10 mouse cellular contexts compared by ENCODE assay signal in the genomic region with DNA sequence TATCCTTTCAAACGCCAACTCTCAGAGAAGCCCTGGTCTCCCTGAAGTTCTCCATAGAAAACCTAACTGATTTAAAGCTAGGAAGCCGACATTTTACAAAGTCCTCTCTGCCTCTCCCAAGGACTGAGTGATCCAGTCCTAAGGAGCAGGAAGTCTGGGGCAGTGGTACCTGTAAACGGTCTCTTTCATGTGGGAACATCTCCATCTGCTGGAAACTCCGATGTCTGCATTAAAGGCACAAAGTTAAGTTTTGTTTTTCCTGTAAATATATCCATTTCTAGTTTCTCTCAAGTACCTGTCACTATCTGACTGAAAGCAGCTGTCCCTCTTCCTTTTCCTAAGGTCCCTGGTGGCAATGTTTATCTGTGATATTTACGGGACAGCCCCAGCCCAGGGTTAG.
DNase-seq lines count a peak whose midpoint lies in the region; ATAC-seq and TF ChIP-seq lines count a peak whose summit lies in the region.
"Had no signal": no experiment of that assay in that cellular context is flagged by ENCODE, and none has a peak within 500 bp of the region (broad histone marks: within the 10 kb centered on the region; RNA-seq: fewer than 3 reads in every experiment).

No protein-coding gene starts in this region.

- no peak overlapping the region for H3K9ac ChIP-seq in forebrain, postnatal 0 days
- H3K9ac ChIP-seq: embryonic facial prominence, embryonic 13.5 days; hindbrain, embryonic 15.5 days had no signal

- no peaks in the 10 kb centered on the region for H3K4me1 ChIP-seq in forebrain, postnatal 0 days (ENCODE audit: insufficient read depth)
- H3K4me1 ChIP-seq in limb, embryonic 10.5 days = peaks cover 29% of the 10 kb centered on the region

- no peaks in the 10 kb centered on the region for H3K9me3 ChIP-seq in forebrain, postnatal 0 days (ENCODE audit: low read length)
- no peaks in the 10 kb centered on the region for H3K9me3 ChIP-seq in limb, embryonic 10.5 days (replicated peaks)
- H3K9me3 ChIP-seq: embryonic facial prominence, embryonic 13.5 days; hindbrain, embryonic 15.5 days had no signal

- ATAC-seq in forebrain, postnatal 0 days = peak; percentile 51
- no peak for ATAC-seq in cerebellum, adult (ENCODE audit: insufficient number of reproducible peaks, low FRiP score, low TSS enrichment)

- WGBS in forebrain, postnatal 0 days = 32% methylated on average over 5 of the region's 5 CpGs
- WGBS in limb, embryonic 10.5 days = 18% methylated on average over 5 of the region's 5 CpGs

- TF ChIP-seq CTCF in forebrain, postnatal 0 days (IDR thresholded peaks at IDR 0.05; ENCODE audit: low read depth) = peak; percentile 69

- no peak overlapping the region for H3K4me3 ChIP-seq in forebrain, postnatal 0 days (ENCODE audit: low read depth, low read length)
- no peak overlapping the region for H3K4me3 ChIP-seq in limb, embryonic 10.5 days
- H3K4me3 ChIP-seq: embryonic facial prominence, embryonic 13.5 days; hindbrain, embryonic 15.5 days had no signal

- DNase-seq in layer of hippocampus, postnatal 10 days (ENCODE audit: low spot score in 2 of 2) = peak; percentile 26
- no peak for DNase-seq in layer of hippocampus, postnatal 14 days (ENCODE audit: low spot score in 2 of 2)
- peak; percentile 45 for DNase-seq in brain, adult 2 months (ENCODE audit: low read depth, low spot score)
- peak; percentile 68 for DNase-seq in forebrain, postnatal 0 days
- no peak for DNase-seq in limb, embryonic 10.5 days (ENCODE audit: low spot score)
- no peak for DNase-seq in layer of hippocampus, adult 18-20 months (ENCODE audit: low spot score in 2 of 2)
- DNase-seq in adrenal gland, adult 8-10 months = no peak

- H3K4me2 ChIP-seq in forebrain, postnatal 0 days (ENCODE audit: low read depth) = no peak overlapping the region
- H3K4me2 ChIP-seq: embryonic facial prominence, embryonic 13.5 days; hindbrain, embryonic 15.5 days had no signal

- H3K27me3 ChIP-seq in forebrain, postnatal 0 days (ENCODE audit: insufficient read depth, low read length) = no peaks in the 10 kb centered on the region
- no peaks in the 10 kb centered on the region for H3K27me3 ChIP-seq in limb, embryonic 10.5 days (ENCODE audit: low read depth, poor library complexity, severe bottlenecking)
- H3K27me3 ChIP-seq: hindbrain, embryonic 15.5 days had no signal

- no peak overlapping the region for H3K27ac ChIP-seq in forebrain, postnatal 0 days (ENCODE audit: low read depth, low read length)
- peak overlapping the region; percentile 62 for H3K27ac ChIP-seq in limb, embryonic 10.5 days
- H3K27ac ChIP-seq: embryonic facial prominence, embryonic 13.5 days; hindbrain, embryonic 15.5 days had no signal

- H3K36me3 ChIP-seq in forebrain, postnatal 0 days (ENCODE audit: insufficient read depth) = no peaks in the 10 kb centered on the region
- no peaks in the 10 kb centered on the region for H3K36me3 ChIP-seq in limb, embryonic 10.5 days
- H3K36me3 ChIP-seq: embryonic facial prominence, embryonic 13.5 days; hindbrain, embryonic 15.5 days had no signal

Comparison
In these comparisons a context has a peak if more than half of its experiments do, and no peak if none do; other contexts are left out.
1. DNase-seq: peak in layer of hippocampus, postnatal 10 days (2 of 2), brain, adult 2 months (single experiment) and forebrain, postnatal 0 days (single experiment); none in layer of hippocampus, postnatal 14 days (0 of 2), limb, embryonic 10.5 days (single experiment), layer of hippocampus, adult 18-20 months (0 of 2) and adrenal gland, adult 8-10 months (single experiment).